Mouse (Mus musculus): ENCODE data around the gene 4833427G06Rik.

DNA sequence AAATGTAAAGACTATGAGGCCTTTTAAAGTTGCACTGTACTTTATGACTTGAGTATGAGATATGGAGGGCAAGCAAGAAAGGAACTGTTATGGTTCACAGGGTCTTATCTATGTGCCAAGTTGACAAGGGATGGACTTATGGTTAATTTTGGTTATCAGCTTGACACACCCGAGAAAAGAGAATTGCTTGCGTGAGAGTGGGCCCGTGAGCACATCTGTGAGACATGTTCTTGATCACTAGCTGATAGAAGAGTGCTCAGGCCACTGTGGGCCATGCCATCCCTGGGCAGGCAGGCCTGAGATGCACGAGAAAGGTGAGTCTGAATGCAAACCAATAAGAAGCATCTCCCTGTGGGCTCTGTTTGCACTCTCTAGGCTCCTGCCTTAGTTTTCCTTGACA lies 35.6 kb upstream of the 4833427G06Rik start:
- TF ChIP-seq CTCF (IDR thresholded peaks at IDR 0.05; ENCODE audit: low read depth, low read length): no peak
- no peak for TF ChIP-seq TAL1 (conservative IDR thresholded peaks at IDR 0.05; ENCODE audit: low read depth, low read length)
- no peak for TF ChIP-seq POLR2AphosphoS5 (IDR thresholded peaks at IDR 0.05; ENCODE audit: insufficient replicate concordance, low read depth, low read length)
- TF ChIP-seq GATA2 (IDR thresholded peaks at IDR 0.05; ENCODE audit: borderline replicate concordance, low read depth, low read length): no peak
- no peak for TF ChIP-seq GATA1 (IDR thresholded peaks at IDR 0.05; ENCODE audit: borderline replicate concordance, low read length)

Data from G1E (cell line).